Mouse (Mus musculus): ENCODE measurements around the gene Galns.

GRCm38 (mm10) chr8:122577116-122577515 is 34.1 kb downstream of the Galns start:
- TF ChIP-seq CTCF (IDR thresholded peaks at IDR 0.05; ENCODE audit: borderline replicate concordance, extremely low read depth, insufficient read depth, insufficient read length): no peak
- no peak for TF ChIP-seq POLR2A (IDR thresholded peaks at IDR 0.05; ENCODE audit: borderline replicate concordance, extremely low read depth, insufficient read depth, insufficient read length, poor library complexity, severe bottlenecking)
